Mouse (Mus musculus): Measurements from ENCODE around the gene Prpf8. TPM values are rescaled to one million over a fixed set of nuclear protein-coding genes. Genes with fewer than 3 reads are reported as not detected.
A peak's percentile ranks its signal among the peaks of the same experiment; 100 is the strongest.
"Not testable (repeated sequence)": the region's sequence is repeated elsewhere in the genome, so short reads cannot be mapped to it uniquely, and the experiment has no call there.

Gene Prpf8
- polyA plus RNA-seq, 1 experiment from 2014 or later = 89.5 TPM

GRCm38 (mm10) chr11:75449695-75450094 is 36.9 kb upstream of the Prpf8 start:
- no peak for DNase-seq
- 90% methylated on average over 7 of the region's 7 CpGs for WGBS
- no peak overlapping the region for H3K27ac ChIP-seq (replicated peaks; ENCODE audit: low read depth, low read length)

GRCm38 (mm10) chr11:75450304-75450908 is 36.2 kb upstream of the Prpf8 start:
- Histone ChIP-seq H3K9me3 (ENCODE audit: control insufficient read depth, low read length) (no peaks in the 10 kb centered on the region), H3K4me3 (replicated peaks; ENCODE audit: low read depth, low read length) (no peak overlapping the region), H3K4me2 (ENCODE audit: low read length) (no peak overlapping the region), H3K27me3 (ENCODE audit: control insufficient read depth, insufficient read depth, low read length) (no peaks in the 10 kb centered on the region), H3K27ac (replicated peaks; ENCODE audit: low read depth, low read length) (no peak overlapping the region), H3K9ac (replicated peaks; ENCODE audit: low read length) (no peak overlapping the region), H3K4me1 (ENCODE audit: control insufficient read depth, insufficient read depth, low read length) (peaks cover 12% of the 10 kb centered on the region), H3K36me3 (ENCODE audit: control insufficient read depth, insufficient read depth, low read length) (peaks cover 43% of the 10 kb centered on the region)
- DNase-seq = no peak
- no peak for ATAC-seq (ENCODE audit: low FRiP score, low TSS enrichment)
- 89% methylated on average over 8 of the region's 8 CpGs for WGBS

More at GRCm38 (mm10) chr11:75449695-75450094, 36.9 kb upstream of the Prpf8 start:
- Histone ChIP-seq H3K36me3 (ENCODE audit: control insufficient read depth, insufficient read depth, low read length) (peaks cover 47% of the 10 kb centered on the region), H3K4me1 (ENCODE audit: control insufficient read depth, insufficient read depth, low read length) (peaks cover 7% of the 10 kb centered on the region), H3K9ac (replicated peaks; ENCODE audit: low read length) (no peak overlapping the region), H3K4me2 (ENCODE audit: low read length) (no peak overlapping the region), H3K27me3 (ENCODE audit: control insufficient read depth, insufficient read depth, low read length) (no peaks in the 10 kb centered on the region), H3K4me3 (replicated peaks; ENCODE audit: low read depth, low read length) (no peak overlapping the region), H3K9me3 (ENCODE audit: control insufficient read depth, low read length) (no peaks in the 10 kb centered on the region)
- no peak for ATAC-seq (ENCODE audit: low FRiP score, low TSS enrichment)

GRCm38 (mm10) chr11:75450936-75451335 is 35.7 kb upstream of the Prpf8 start:
- WGBS = 87% methylated on average over 15 of the region's 15 CpGs
- H3K4me3 ChIP-seq (replicated peaks; ENCODE audit: low read depth, low read length) = no peak overlapping the region
- no peak for DNase-seq
- H3K36me3 ChIP-seq (ENCODE audit: control insufficient read depth, insufficient read depth, low read length) = peaks cover 40% of the 10 kb centered on the region
- H3K27ac ChIP-seq (replicated peaks; ENCODE audit: low read depth, low read length) = no peak overlapping the region
- H3K4me1 ChIP-seq (ENCODE audit: control insufficient read depth, insufficient read depth, low read length) = peaks cover 12% of the 10 kb centered on the region
- no peaks in the 10 kb centered on the region for H3K27me3 ChIP-seq (ENCODE audit: control insufficient read depth, insufficient read depth, low read length)
- no peak for ATAC-seq (ENCODE audit: low FRiP score, low TSS enrichment)
- no peak overlapping the region for H3K4me2 ChIP-seq (ENCODE audit: low read length)
- no peaks in the 10 kb centered on the region for H3K9me3 ChIP-seq (ENCODE audit: control insufficient read depth, low read length)
- no peak overlapping the region; the same call in 1 of the 2 replicates for H3K9ac ChIP-seq (replicated peaks; ENCODE audit: low read length)

GRCm38 (mm10) chr11:75452081-75452480 is 34.5 kb upstream of the Prpf8 start:
- Histone ChIP-seq H3K4me3 (replicated peaks; ENCODE audit: low read depth, low read length) (no peak overlapping the region), H3K27me3 (ENCODE audit: control insufficient read depth, insufficient read depth, low read length) (no peaks in the 10 kb centered on the region), H3K36me3 (ENCODE audit: control insufficient read depth, insufficient read depth, low read length) (peaks cover 36% of the 10 kb centered on the region), H3K4me1 (ENCODE audit: control insufficient read depth, insufficient read depth, low read length) (peaks cover 12% of the 10 kb centered on the region), H3K27ac (replicated peaks; ENCODE audit: low read depth, low read length) (no peak overlapping the region), H3K9me3 (ENCODE audit: control insufficient read depth, low read length) (no peaks in the 10 kb centered on the region), H3K9ac (replicated peaks; ENCODE audit: low read length) (no peak overlapping the region), H3K4me2 (ENCODE audit: low read length) (no peak overlapping the region)
- 93% methylated on average over 8 of the region's 8 CpGs for WGBS
- DNase-seq (no peak), ATAC-seq (ENCODE audit: low FRiP score, low TSS enrichment) (no peak)

GRCm38 (mm10) chr11:75452812-75453557 is 33.6 kb upstream of the Prpf8 start:
- no peak overlapping the region for H3K9ac ChIP-seq (replicated peaks; ENCODE audit: low read length)

GRCm38 (mm10) chr11:75453991-75454930 is 32.4 kb upstream of the Prpf8 start, which contains the start of gene Wdr81:
Gene Wdr81, minus strand, starts transcription at chr11:75454717.
- 3% methylated on average over 56 of the region's 56 CpGs for WGBS
- peak within 1 kb of the TSS; percentile 53; the same call in 1 of the 2 replicates for H3K27ac ChIP-seq (replicated peaks; ENCODE audit: low read depth, low read length)

More at GRCm38 (mm10) chr11:75452812-75453557, 33.6 kb upstream of the Prpf8 start:
- H3K4me3 ChIP-seq (replicated peaks; ENCODE audit: low read depth, low read length) = no peak overlapping the region
- peaks cover 27% of the 10 kb centered on the region for H3K36me3 ChIP-seq (ENCODE audit: control insufficient read depth, insufficient read depth, low read length)
- no peak for DNase-seq
- H3K27me3 ChIP-seq (ENCODE audit: control insufficient read depth, insufficient read depth, low read length) = no peaks in the 10 kb centered on the region
- H3K4me2 ChIP-seq (ENCODE audit: low read length) = peak overlapping the region; percentile 100
- peaks cover 12% of the 10 kb centered on the region for H3K4me1 ChIP-seq (ENCODE audit: control insufficient read depth, insufficient read depth, low read length)
- ATAC-seq (ENCODE audit: low FRiP score, low TSS enrichment) = no peak
- H3K27ac ChIP-seq (replicated peaks; ENCODE audit: low read depth, low read length) = no peak overlapping the region
- H3K9me3 ChIP-seq (ENCODE audit: control insufficient read depth, low read length) = no peaks in the 10 kb centered on the region
- WGBS = 92% methylated on average over 31 of the region's 31 CpGs

GRCm38 (mm10) chr11:75455041-75455736 is 31.4 kb upstream of the Prpf8 start:
- 82% methylated on average over 10 of the region's 10 CpGs for WGBS
- ATAC-seq (ENCODE audit: low FRiP score, low TSS enrichment) (no peak), DNase-seq (no peak)
- H3K9me3 ChIP-seq (ENCODE audit: control insufficient read depth, low read length) = no peaks in the 10 kb centered on the region
- peaks cover 10% of the 10 kb centered on the region for H3K36me3 ChIP-seq (ENCODE audit: control insufficient read depth, insufficient read depth, low read length)
- peak overlapping the region; percentile 75 for H3K9ac ChIP-seq (replicated peaks; ENCODE audit: low read length)
- H3K27me3 ChIP-seq (ENCODE audit: control insufficient read depth, insufficient read depth, low read length) = no peaks in the 10 kb centered on the region
- peak overlapping the region; percentile 53; the same call in 1 of the 2 replicates for H3K27ac ChIP-seq (replicated peaks; ENCODE audit: low read depth, low read length)
- peaks cover 18% of the 10 kb centered on the region for H3K4me1 ChIP-seq (ENCODE audit: control insufficient read depth, insufficient read depth, low read length)
- peak overlapping the region; percentile 66 for H3K4me3 ChIP-seq (replicated peaks; ENCODE audit: low read depth, low read length)
- peak overlapping the region; percentile 100 for H3K4me2 ChIP-seq (ENCODE audit: low read length)

More at GRCm38 (mm10) chr11:75453991-75454930, 32.4 kb upstream of the Prpf8 start, which contains the start of gene Wdr81:
- H3K9ac ChIP-seq (replicated peaks; ENCODE audit: low read length) = peak within 1 kb of the TSS; percentile 75
- peak within 1 kb of the TSS; percentile 100 for H3K4me2 ChIP-seq (ENCODE audit: low read length)
- H3K36me3 ChIP-seq (ENCODE audit: control insufficient read depth, insufficient read depth, low read length) = peaks cover 14% of the 10 kb centered on the region
- peak; percentile 94 for DNase-seq
- peak within 1 kb of the TSS; percentile 66 for H3K4me3 ChIP-seq (replicated peaks; ENCODE audit: low read depth, low read length)
- peaks cover 12% of the 10 kb centered on the region for H3K4me1 ChIP-seq (ENCODE audit: control insufficient read depth, insufficient read depth, low read length)
- no peaks in the 10 kb centered on the region for H3K9me3 ChIP-seq (ENCODE audit: control insufficient read depth, low read length)
- no peaks in the 10 kb centered on the region for H3K27me3 ChIP-seq (ENCODE audit: control insufficient read depth, insufficient read depth, low read length)
- ATAC-seq (ENCODE audit: low FRiP score, low TSS enrichment) = peak; percentile 93

- not testable (repeated sequence) for H3K9ac ChIP-seq (replicated peaks; ENCODE audit: low read length); H3K4me3 ChIP-seq (replicated peaks; ENCODE audit: low read depth, low read length); ATAC-seq (ENCODE audit: low FRiP score, low TSS enrichment); H3K36me3 ChIP-seq (ENCODE audit: control insufficient read depth, insufficient read depth, low read length); DNase-seq; H3K9me3 ChIP-seq (ENCODE audit: control insufficient read depth, low read length); H3K27ac ChIP-seq (replicated peaks; ENCODE audit: low read depth, low read length); H3K27me3 ChIP-seq (ENCODE audit: control insufficient read depth, insufficient read depth, low read length); H3K4me2 ChIP-seq (ENCODE audit: low read length)
- H3K4me1 ChIP-seq (ENCODE audit: control insufficient read depth, insufficient read depth, low read length) = peaks cover 19% of the 10 kb centered on the region
- WGBS = 95% methylated on average over 2 of the region's 2 CpGs
These were observed 30.6 kb upstream of the Prpf8 start for GRCm38 (mm10) chr11:75455971-75456370.
